Mouse (Mus musculus) embryonic facial prominence, embryonic 14.5 days (tissue): ENCODE data around the gene Tmco1. TPM values are rescaled to one million over a fixed set of nuclear protein-coding genes. Genes with fewer than 3 reads are reported as not detected.

ENCODE experiments used
- ATAC-seq: fragments of 200-750 bp; cut with Nextera tagmentation; 2 replicates; pipeline ENCODE4 v1.8.0; 2017; ENCODE audit warnings: low read depth, moderate number of reproducible peaks, moderate TSS enrichment
- DNase-seq: peaks from one replicate; pipeline ENCODE4 v3.0.0-alpha.2; 2015; ENCODE audit warnings: low spot score
- H3K27ac ChIP-seq: fragments of 300-500 bp; sonication (generic); replicated peaks from 2 replicates; pipeline ENCODE4 v1.5.1; 2014; ENCODE audit warnings: low read depth, mild to moderate bottlenecking, low read length, moderate library complexity
- H3K27me3 ChIP-seq: fragments of 300-500 bp; sonication (generic); replicated peaks from 2 replicates; pipeline ENCODE4 v1.6.1; 2014; ENCODE audit warnings: low read length; ENCODE audit not compliant: control insufficient read depth, insufficient read depth
- H3K36me3 ChIP-seq: fragments of 300-500 bp; sonication (generic); 2 replicates; pipeline ENCODE4 v1.6.1; 2014; ENCODE audit warnings: low read length, mixed read lengths; ENCODE audit not compliant: control insufficient read depth, insufficient read depth
- H3K4me1 ChIP-seq: fragments of 300-500 bp; sonication (generic); 2 replicates; pipeline ENCODE4 v1.6.1; 2014; ENCODE audit warnings: antibody characterized with exemption, low read length; ENCODE audit not compliant: control insufficient read depth, insufficient read depth
- H3K4me2 ChIP-seq: fragments of 300-500 bp; sonication (generic); 2 replicates; pipeline ENCODE4 v1.6.1; 2014; ENCODE audit warnings: low read depth, mild to moderate bottlenecking, low read length, moderate library complexity, mixed read lengths
- H3K4me3 ChIP-seq: fragments of 300-500 bp; sonication (generic); 2 replicates; pipeline ENCODE4 v1.5.1; 2014; ENCODE audit warnings: low read depth, mild to moderate bottlenecking, low read length
- H3K9ac ChIP-seq: fragments of 300-500 bp; sonication (generic); 2 replicates; pipeline ENCODE4 v1.6.1; 2014; ENCODE audit warnings: low read depth, mild to moderate bottlenecking, low read length, moderate library complexity, mixed read lengths
- H3K9me3 ChIP-seq: fragments of 300-500 bp; sonication (generic); 2 replicates; pipeline ENCODE4 v1.6.1; 2016; ENCODE audit warnings: low read length; ENCODE audit not compliant: control insufficient read depth
- WGBS: fragments of 180-500 bp; shearing (Covaris S2); extraction: QIAGEN DNeasy Blood & Tissue Kit; methylation state at CpG from one replicate; pipeline ENCODE4 v1.1.7; 2014; 5-methylcytosine and 5-hydroxymethylcytosine counted together
- polyA plus RNA-seq: library from polyadenylated mRNA; unstranded; fragments of >200 nt; fragmentation: Nextera tagmentation; extraction: Ambion mirVana; gene quantifications from 2 replicates; pipeline ENCODE4 v1.2.1, GENCODE M21; 2014

The Tmco1 gene
- polyA plus RNA-seq, 1 experiment from 2014 or later = 90.0 TPM

GRCm38 (mm10) chr1:167280061-167280460, 28.1 kb upstream of the Tmco1 start:
- H3K27me3 ChIP-seq = no peaks in the 10 kb centered on the region
- H3K9me3 ChIP-seq = no peaks in the 10 kb centered on the region
- DNase-seq (no peak), ATAC-seq (no peak)
- no peaks in the 10 kb centered on the region for H3K4me1 ChIP-seq
- no peak overlapping the region for H3K4me2 ChIP-seq
- 0 out of 2 replicates have a peak, but pooled peaks cover 3% of the 10 kb centered on the region for H3K36me3 ChIP-seq
- H3K4me3 ChIP-seq = no peak overlapping the region
- WGBS = 80% methylated on average over 10 of the region's 10 CpGs
- H3K9ac ChIP-seq = no peak overlapping the region
- H3K27ac ChIP-seq = no peak overlapping the region

- no peak overlapping the region for H3K9ac ChIP-seq
- no peak overlapping the region for H3K4me2 ChIP-seq
- 0 out of 2 replicates have a peak, but pooled peaks cover 3% of the 10 kb centered on the region for H3K36me3 ChIP-seq
- H3K4me3 ChIP-seq = no peak overlapping the region
- WGBS = 77% methylated on average over 3 of the region's 3 CpGs
- no peak overlapping the region for H3K27ac ChIP-seq
- no peaks in the 10 kb centered on the region for H3K27me3 ChIP-seq
- no peak for ATAC-seq
- H3K9me3 ChIP-seq = no peaks in the 10 kb centered on the region
- DNase-seq = no peak
- H3K4me1 ChIP-seq = no peaks in the 10 kb centered on the region
These were observed 26.1 kb upstream of the Tmco1 start for GRCm38 (mm10) chr1:167282112-167282511.

- 57% methylated on average over 5 of the region's 5 CpGs for WGBS
- ATAC-seq (no peak), DNase-seq (no peak)
- H3K27ac ChIP-seq = no peak overlapping the region
- no peaks in the 10 kb centered on the region for H3K9me3 ChIP-seq
- H3K4me1 ChIP-seq = no peaks in the 10 kb centered on the region
- no peaks in the 10 kb centered on the region; the same call in 1 of the 2 replicates for H3K27me3 ChIP-seq
- peak overlapping the region; percentile 90; the same call in 1 of the 2 replicates for H3K9ac ChIP-seq
- H3K36me3 ChIP-seq = 0 out of 2 replicates have a peak, but pooled peaks cover 3% of the 10 kb centered on the region
- H3K4me3 ChIP-seq = peak overlapping the region; percentile 86
- H3K4me2 ChIP-seq = peak overlapping the region; percentile 83
These were observed 25.4 kb upstream of the Tmco1 start for GRCm38 (mm10) chr1:167282768-167283167.

- ATAC-seq = peak; percentile 23; the same call in 1 of the 2 replicates
- Histone ChIP-seq H3K36me3 (0 out of 2 replicates have a peak, but pooled peaks cover 3% of the 10 kb centered on the region), H3K4me1 (no peaks in the 10 kb centered on the region), H3K27ac (peak overlapping the region; percentile 93), H3K27me3 (no peaks in the 10 kb centered on the region; the same call in 1 of the 2 replicates), H3K9ac (peak overlapping the region; percentile 90), H3K9me3 (no peaks in the 10 kb centered on the region), H3K4me3 (peak overlapping the region; percentile 86), H3K4me2 (peak overlapping the region; percentile 83)
- peak; percentile 77 for DNase-seq
- under 1% methylated on average over 41 of the region's 44 CpGs for WGBS
These were observed 24.5 kb upstream of the Tmco1 start for GRCm38 (mm10) chr1:167283441-167284257.

GRCm38 (mm10) chr1:167284258-167284836, 23.8 kb upstream of the Tmco1 start:
- H3K9me3 ChIP-seq = no peaks in the 10 kb centered on the region
- 0 out of 2 replicates have a peak, but pooled peaks cover 3% of the 10 kb centered on the region for H3K36me3 ChIP-seq
- H3K4me1 ChIP-seq = no peaks in the 10 kb centered on the region
- H3K4me3 ChIP-seq = peak overlapping the region; percentile 86
- WGBS = 1% methylated on average over 30 of the region's 73 CpGs
- H3K9ac ChIP-seq = peak overlapping the region; percentile 90
- no peaks in the 10 kb centered on the region; the same call in 1 of the 2 replicates for H3K27me3 ChIP-seq
- peak overlapping the region; percentile 83 for H3K4me2 ChIP-seq
- peak; percentile 37 for ATAC-seq
- peak overlapping the region; percentile 93 for H3K27ac ChIP-seq
- DNase-seq = peak; percentile 83

GRCm38 (mm10) chr1:167284837-167285319, 23.3 kb upstream of the Tmco1 start:
- Histone ChIP-seq H3K4me1 (0 out of 2 replicates have a peak, but pooled peaks cover 2% of the 10 kb centered on the region), H3K36me3 (0 out of 2 replicates have a peak, but pooled peaks cover 3% of the 10 kb centered on the region), H3K27me3 (peaks cover 2% of the 10 kb centered on the region; the same call in 1 of the 2 replicates), H3K27ac (peak overlapping the region; percentile 93), H3K9ac (peak overlapping the region; percentile 90), H3K4me2 (peak overlapping the region; percentile 83), H3K9me3 (no peaks in the 10 kb centered on the region), H3K4me3 (peak overlapping the region; percentile 86)
- peak; percentile 93 for ATAC-seq
- DNase-seq = peak; percentile 93
- 0% methylated on average over 21 of the region's 51 CpGs for WGBS

- H3K36me3 ChIP-seq = no peaks in the 10 kb centered on the region
- H3K4me2 ChIP-seq = peak within 1 kb of the TSS; percentile 83
- peaks cover 4% of the 10 kb centered on the region; the same call in 1 of the 2 replicates for H3K27me3 ChIP-seq
- 0% methylated on average over 2 of the region's 2 CpGs for WGBS
- peak within 1 kb of the TSS; percentile 86 for H3K4me3 ChIP-seq
- H3K9ac ChIP-seq = peak within 1 kb of the TSS; percentile 90
- 0 out of 2 replicates have a peak, but pooled peaks cover 2% of the 10 kb centered on the region for H3K4me1 ChIP-seq
- DNase-seq (no peak), ATAC-seq (no peak)
- peak within 1 kb of the TSS; percentile 93 for H3K27ac ChIP-seq
- no peaks in the 10 kb centered on the region for H3K9me3 ChIP-seq
These were observed 23.0 kb upstream of the Tmco1 start, which contains the start of gene Uck2 for GRCm38 (mm10) chr1:167285320-167285355. Gene Uck2, minus strand, starts transcription at chr1:167285320.

- WGBS = 4% methylated on average over 8 of the region's 8 CpGs
- Histone ChIP-seq H3K9ac (peak overlapping the region; percentile 90), H3K9me3 (no peaks in the 10 kb centered on the region), H3K4me2 (peak overlapping the region; percentile 83), H3K27ac (peak overlapping the region; percentile 93), H3K4me1 (0 out of 2 replicates have a peak, but pooled peaks cover 2% of the 10 kb centered on the region), H3K36me3 (no peaks in the 10 kb centered on the region), H3K27me3 (peaks cover 6% of the 10 kb centered on the region; the same call in 1 of the 2 replicates), H3K4me3 (peak overlapping the region; percentile 86)
- no peak for DNase-seq
- ATAC-seq = no peak
These were observed 22.8 kb upstream of the Tmco1 start for GRCm38 (mm10) chr1:167285356-167285755.
